Mouse (Mus musculus) lung, adult 2 months (tissue): ENCODE measurements around the gene Wdr89. TPM values are rescaled to one million over a fixed set of nuclear protein-coding genes. Genes with fewer than 3 reads are reported as not detected.
"Not testable (repeated sequence)": the region's sequence is repeated elsewhere in the genome, so short reads cannot be mapped to it uniquely, and the experiment has no call there.

Experiments
- DNase-seq: peaks from one replicate; pipeline ENCODE4 v3.0.0; 2022
- H3K4me1 ChIP-seq: fragments of 200-500 bp; 2 replicates; pipeline ENCODE4 v1.6.1; 2011; ENCODE audit warnings: low read length; ENCODE audit not compliant: control insufficient read depth, insufficient read depth
- H3K4me3 ChIP-seq: fragments of 200-500 bp; replicated peaks from 2 replicates; pipeline ENCODE3; 2011; ENCODE audit warnings: low read depth, mild to moderate bottlenecking, control low read depth, low read length; ENCODE audit errors: extremely low read depth
- CTCF ChIP-seq: fragments of 200-500 bp; IDR thresholded peaks from 2 replicates; pipeline ENCODE4 v1.5.1; 2011; ENCODE audit warnings: mild to moderate bottlenecking, low read length, control low read depth; ENCODE audit not compliant: insufficient read depth
- POLR2A ChIP-seq: fragments of 200-500 bp; IDR thresholded peaks from 2 replicates; pipeline ENCODE4 v1.6.1; 2011; ENCODE audit warnings: low read depth, mild to moderate bottlenecking, control low read depth, low read length, borderline replicate concordance; ENCODE audit errors: extremely low read depth
- WGBS: fragments of 180-500 bp; shearing (Covaris S2); methylation state at CpG from one replicate; pipeline ENCODE4 v1.1.7; 2018; 5-methylcytosine and 5-hydroxymethylcytosine counted together
- polyA plus RNA-seq: library from polyadenylated mRNA; depleted of rRNA; stranded (reverse); fragments of >200 nt; gene quantifications from 2 replicates; pipeline ENCODE4 v1.2.3, GENCODE M21; 2012

The Wdr89 gene
- polyA plus RNA-seq, 1 experiment = 2.0 TPM

DNA sequence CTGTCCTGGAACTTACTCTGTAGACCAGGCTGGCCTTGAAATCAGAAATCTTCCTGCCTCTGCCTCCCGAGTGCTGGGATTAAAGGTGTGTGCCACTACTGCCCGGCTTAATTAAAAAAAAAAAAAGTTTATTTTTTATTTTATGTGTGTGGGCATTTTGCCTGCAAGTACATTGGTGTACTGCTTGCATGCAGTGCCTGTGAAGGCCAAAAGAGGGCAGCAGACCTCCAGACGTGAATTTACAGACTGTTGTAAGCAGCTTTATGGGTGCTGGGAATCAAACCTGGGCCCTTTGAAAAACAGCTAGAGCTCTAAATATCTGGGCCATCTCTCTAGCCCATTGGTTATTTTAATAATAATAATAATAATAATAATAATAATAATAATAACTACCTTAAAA is 29.4 kb upstream of the Wdr89 start:
- TF ChIP-seq CTCF = no peak
- Histone ChIP-seq H3K4me3 (no peak overlapping the region), H3K4me1 (no peaks in the 10 kb centered on the region)
- 94% methylated on average over 3 of the region's 3 CpGs for WGBS
- DNase-seq = no peak

DNA sequence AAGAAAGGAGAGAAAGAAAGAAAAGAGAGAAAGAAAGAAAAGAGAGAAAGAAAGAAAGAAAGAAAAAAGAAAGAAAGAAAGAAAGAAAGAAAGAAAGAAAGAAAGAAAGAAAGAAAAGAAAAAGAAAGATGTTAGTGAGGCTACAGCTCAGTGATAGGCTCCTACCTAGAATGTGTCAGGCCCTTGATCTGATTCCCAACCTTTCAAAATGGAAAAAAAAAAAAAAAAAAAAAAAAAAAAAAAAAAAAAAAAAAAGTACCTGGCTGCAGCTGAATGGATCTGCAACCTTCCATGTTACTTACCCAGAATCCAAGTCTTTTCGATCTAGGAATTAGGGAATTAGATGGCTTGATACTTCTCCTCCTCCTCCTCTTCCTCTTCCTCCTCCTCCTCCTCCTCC is 26.5 kb upstream of the Wdr89 start:
- DNase-seq, H3K4me1 ChIP-seq, H3K4me3 ChIP-seq: not testable (repeated sequence)
- 96% methylated on average over 1 of the region's 1 CpGs for WGBS

DNA sequence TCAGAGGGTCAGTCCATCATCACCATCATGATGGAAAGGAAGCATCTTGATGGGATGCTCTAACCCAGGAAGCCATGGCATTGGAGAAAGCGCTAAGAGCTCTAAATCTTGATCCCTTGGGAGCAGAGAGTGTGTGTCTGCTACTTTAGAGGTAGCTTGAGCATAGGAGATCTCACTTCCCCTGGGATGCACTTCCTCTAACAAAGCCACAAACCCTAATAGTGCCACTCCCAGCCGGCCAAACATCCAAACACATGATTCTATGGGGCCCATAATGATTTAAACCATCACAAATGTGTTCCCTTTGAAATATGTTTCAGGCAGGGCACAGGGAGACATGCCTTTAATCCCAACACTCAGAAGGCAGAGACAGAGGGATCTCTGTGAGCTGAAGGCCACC is 19.7 kb upstream of the Wdr89 start:
- WGBS = 81% methylated on average over 2 of the region's 2 CpGs
- Histone ChIP-seq H3K4me1 (no peaks in the 10 kb centered on the region), H3K4me3 (no peak overlapping the region)
- no peak for DNase-seq
- TF ChIP-seq CTCF (no peak), POLR2A (no peak)

DNA sequence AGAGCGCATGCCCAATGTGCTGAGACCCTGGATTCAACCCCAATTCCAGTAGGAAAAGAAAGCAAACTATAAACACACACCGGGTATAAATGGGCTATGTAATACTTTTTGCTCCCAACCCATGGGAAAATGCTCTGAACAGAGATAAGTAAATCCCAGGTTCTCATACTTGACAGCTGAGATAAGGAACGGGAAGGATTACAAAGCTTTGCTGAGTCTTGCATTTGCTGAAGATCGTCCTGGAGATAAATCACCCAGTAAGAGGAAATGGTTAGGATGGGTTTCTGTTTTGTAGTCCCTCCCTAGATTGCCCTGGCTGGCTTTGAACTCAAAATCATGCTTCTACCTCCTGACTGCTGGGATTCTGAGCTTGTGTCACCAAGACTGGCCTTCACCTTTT is 18.0 kb upstream of the Wdr89 start:
- Histone ChIP-seq H3K4me3 (no peak overlapping the region), H3K4me1 (no peaks in the 10 kb centered on the region)
- DNase-seq = no peak
- WGBS = 20% methylated on average over 4 of the region's 4 CpGs
- TF ChIP-seq CTCF (no peak), POLR2A (no peak)

DNA sequence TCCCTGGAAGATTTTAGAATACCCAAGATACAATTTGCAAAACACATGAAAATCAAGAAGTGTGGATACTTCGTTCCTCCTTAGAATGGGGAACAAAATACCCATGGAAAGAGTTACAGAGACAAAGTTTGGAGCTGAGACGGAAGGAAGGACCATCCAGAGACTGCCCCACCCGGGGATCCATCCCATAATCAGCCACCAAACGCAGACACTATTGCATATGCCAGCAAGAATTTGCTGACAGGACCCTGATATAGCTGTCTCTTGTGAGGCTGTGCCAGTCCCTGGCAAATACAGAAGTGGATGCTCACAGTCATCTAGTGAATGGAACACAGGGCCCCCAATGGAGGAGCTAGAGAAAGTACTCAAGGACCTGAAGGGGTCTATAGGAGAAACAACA is 14.7 kb upstream of the Wdr89 start:
- 77% methylated on average over 4 of the region's 4 CpGs for WGBS
- H3K4me1 ChIP-seq, H3K4me3 ChIP-seq, DNase-seq: not testable (repeated sequence)

DNA sequence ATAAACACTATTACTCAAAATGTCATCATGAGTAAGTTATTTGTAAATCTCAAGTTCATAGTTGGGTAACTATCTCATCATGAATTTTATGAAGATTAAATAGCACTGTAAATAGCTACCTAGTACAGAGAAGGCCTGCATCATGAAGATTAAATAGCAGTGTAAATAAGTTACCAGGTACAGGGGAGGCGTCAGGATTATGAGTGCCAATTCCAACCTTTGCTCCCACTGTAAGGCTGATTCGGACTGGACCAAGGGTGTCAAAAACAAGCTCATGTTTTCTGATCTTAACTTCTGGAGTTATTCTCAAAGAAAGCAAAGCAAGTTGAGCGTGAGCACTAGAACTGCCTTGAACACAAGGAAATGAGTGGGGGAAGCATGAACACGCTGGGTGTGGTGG is 14.3 kb upstream of the Wdr89 start:
- DNase-seq = no peak
- 93% methylated on average over 4 of the region's 4 CpGs for WGBS

DNA sequence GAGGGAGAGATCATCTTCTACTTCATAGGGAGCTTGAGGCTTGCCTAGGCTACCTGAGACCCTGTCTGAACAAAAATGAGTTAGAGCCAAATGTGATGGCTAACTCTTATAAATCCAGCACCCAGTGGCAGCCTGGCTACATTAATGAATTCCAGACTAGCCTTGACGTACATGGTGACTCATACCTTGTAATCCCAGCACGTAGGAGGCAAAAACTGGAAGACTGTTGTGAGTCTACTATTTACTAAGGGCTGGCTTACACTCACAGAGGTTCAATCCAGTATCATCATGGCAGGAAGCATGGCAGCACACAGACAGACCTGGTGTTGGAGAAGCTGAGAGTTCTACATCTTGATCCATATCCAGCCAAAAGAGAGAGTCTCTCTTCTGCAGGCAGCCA is 13.5 kb upstream of the Wdr89 start:
- DNase-seq = no peak
- no peak overlapping the region for H3K4me3 ChIP-seq
- no peaks in the 10 kb centered on the region for H3K4me1 ChIP-seq
- 75% methylated on average over 2 of the region's 2 CpGs for WGBS
- TF ChIP-seq POLR2A (no peak), CTCF (no peak)

More for the DNA sequence above, 14.3 kb upstream of the Wdr89 start:
- no peak for TF ChIP-seq POLR2A
- no peak overlapping the region for H3K4me3 ChIP-seq
- no peaks in the 10 kb centered on the region for H3K4me1 ChIP-seq

DNA sequence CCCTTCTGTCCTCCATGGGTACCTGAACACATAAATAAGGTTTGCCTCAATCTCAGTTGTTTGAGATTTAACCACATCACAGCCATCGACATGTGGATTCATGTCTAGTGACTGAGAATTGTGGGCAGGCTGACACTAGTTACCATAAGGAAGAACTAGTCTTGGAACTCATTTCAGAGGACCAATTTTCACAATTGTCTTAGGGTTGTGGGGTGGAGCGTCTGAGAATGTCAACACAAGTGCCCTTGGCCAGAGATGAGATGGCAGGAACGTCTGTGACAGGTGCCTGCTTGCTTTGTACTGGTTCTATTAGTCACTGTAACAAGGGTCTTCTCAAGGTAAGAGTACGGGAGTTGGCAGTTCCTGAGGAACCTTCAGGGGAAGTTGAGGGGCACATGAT is 11.8 kb upstream of the Wdr89 start:
- no peaks in the 10 kb centered on the region for H3K4me1 ChIP-seq
- no peak overlapping the region for H3K4me3 ChIP-seq
- DNase-seq = no peak
- 66% methylated on average over 4 of the region's 4 CpGs for WGBS
- TF ChIP-seq CTCF (no peak), POLR2A (no peak)

DNA sequence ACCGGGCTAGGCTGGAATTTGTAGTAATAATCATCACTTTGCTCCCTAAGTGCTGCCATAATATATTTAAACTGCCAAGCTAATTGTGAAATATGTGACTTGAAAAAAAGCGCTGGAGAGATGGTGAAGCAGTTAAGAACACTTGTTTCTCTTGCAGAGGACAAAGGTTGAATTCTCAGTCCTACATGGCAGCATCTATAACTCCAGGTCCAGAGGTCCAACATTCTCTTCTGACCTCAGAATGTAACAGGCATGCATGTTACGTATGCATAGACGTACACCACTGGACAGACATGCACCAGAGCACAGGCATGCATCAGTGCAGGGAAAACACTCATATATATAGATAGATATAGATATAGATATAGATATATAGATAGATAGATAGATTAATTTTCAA is 9.1 kb upstream of the Wdr89 start:
- TF ChIP-seq POLR2A (no peak), CTCF (no peak)
- H3K4me1 ChIP-seq = no peaks in the 10 kb centered on the region
- H3K4me3 ChIP-seq = no peak overlapping the region
- 89% methylated on average over 4 of the region's 4 CpGs for WGBS
- no peak for DNase-seq

DNA sequence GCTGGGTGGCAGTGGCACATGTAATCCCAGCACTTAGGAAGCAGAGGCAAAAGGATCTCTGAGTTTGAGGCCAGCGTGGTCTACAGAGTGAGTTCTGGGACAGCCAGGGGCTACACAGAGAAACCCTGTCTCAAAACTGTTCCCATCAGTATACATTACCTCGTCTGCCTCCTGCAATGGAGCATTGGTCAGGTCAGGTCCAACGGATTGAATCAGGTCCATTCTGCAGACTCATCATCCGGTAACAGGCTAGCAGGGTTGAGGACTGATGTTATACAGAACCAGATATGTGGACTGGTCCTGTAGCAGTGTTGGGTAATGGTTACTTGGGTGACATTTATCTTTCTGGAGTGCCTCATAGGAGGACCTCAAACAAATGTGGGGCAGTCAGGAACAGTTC is 3.3 kb upstream of the Wdr89 start:
- no peak for DNase-seq
- Histone ChIP-seq H3K4me3 (no peak overlapping the region), H3K4me1 (peaks cover 4% of the 10 kb centered on the region; the same call in 1 of the 2 replicates)
- whole genome bisulfite sequencing = 91% methylated on average over 4 of the region's 4 CpGs
- no peak for TF ChIP-seq CTCF
- no peak for TF ChIP-seq POLR2A

DNA sequence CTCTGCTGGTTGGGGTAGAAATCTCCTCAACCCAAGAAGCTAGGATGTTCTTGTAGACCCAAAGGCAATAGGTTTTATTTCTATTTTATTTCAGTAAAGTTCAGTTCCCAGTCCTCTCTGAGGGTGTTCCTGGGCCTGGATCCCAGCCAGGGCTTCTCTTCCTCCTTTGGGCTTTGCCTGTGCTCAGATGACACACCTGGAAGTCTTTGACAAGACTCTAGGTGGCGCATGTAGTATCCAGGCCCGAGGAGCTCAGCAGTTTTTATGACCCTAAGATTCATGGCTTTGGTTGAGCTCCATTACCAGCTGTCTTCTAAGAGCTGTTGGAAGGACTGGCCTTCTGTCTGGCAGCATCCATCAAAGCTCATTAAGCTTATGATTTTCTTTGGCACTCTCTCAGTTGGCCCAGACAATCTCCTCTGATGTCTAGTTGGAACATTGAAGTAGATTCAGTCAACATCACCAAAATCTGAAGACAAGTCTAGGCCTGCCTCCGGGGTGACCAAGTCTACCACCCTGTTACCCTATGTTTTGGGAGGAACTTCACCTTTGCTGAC is 2.5 kb upstream of the Wdr89 start:
- Histone ChIP-seq H3K4me3 (no peak overlapping the region), H3K4me1 (peaks cover 4% of the 10 kb centered on the region; the same call in 1 of the 2 replicates)
- 68% methylated on average over 3 of the region's 3 CpGs for WGBS
- TF ChIP-seq POLR2A (no peak), CTCF (no peak)
- DNase-seq = no peak
